Mouse (Mus musculus): ENCODE results near the gene Dnajc15. TPM values are rescaled to one million over a fixed set of nuclear protein-coding genes. Genes with fewer than 3 reads are reported as not detected.

The Dnajc15 gene
- total RNA-seq, 2 experiments from 2014 or later = 98.7 to 108 TPM

DNA sequence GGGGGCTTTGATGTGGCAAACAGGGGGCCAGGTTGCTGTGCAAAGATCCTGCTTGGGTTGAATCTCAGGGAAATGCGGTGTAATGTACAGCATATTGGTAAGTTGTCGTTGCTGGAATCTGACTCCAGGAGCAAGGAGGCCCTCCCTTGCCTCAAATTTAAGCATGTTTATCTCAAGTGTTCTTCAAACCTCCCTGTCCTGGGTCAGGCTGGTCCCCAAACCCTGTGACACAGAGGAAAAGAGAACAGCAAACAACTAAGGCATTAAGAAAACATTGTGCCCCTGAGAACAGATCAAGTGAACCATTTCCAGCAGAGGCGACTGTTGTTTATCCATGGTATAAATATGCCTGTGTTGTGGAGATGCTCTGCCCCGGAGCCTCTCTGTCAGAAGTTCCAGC, 67.1 kb downstream of the Dnajc15 start:
- intact Hi-C loops (cut with DNase I; ENCODE audit: low total_unique reads) = no loop called here
- DNase-seq = no peak

DNA sequence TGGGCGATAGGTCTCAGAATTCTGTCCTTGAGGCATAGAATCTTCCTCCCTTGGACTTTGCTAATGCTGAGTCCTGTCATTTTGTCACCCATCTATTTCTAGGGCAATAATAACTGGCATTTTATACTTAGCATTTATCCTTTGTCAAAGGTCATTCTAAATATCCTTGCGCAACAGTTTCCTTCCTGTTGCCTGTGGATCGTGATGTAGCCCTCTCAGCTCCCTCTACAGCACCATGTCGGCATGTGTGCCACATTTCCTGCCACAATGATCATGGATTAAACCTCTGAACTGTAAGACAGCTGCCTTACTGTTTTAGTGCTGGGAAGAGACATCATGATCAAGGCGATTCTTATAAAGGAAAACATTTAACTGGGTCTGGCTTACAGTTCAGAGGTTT, 68.6 kb downstream of the Dnajc15 start:
- no peak for DNase-seq
- intact Hi-C loops (cut with DNase I; ENCODE audit: low total_unique reads) = no loop called here

DNA sequence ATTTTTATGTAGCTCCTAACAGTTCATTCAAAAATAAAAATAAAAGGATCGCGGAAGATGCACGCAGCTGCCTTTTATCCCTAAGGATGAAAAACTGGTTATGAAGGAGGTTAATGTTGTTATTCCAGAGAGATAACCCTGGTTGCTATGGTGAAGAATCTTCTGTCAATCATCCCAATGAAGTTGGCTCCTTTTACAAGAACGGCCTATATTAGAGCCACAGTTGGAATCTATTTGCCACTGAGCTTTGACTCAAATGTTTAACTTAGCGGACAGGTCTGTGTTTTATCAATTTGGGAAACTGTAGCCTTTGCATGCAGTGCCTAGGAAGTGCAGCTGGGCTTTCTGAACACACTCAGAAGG, 72.7 kb downstream of the Dnajc15 start:
- intact Hi-C loops (cut with DNase I; ENCODE audit: low total_unique reads) = no loop called here
- DNase-seq = no peak

DNA sequence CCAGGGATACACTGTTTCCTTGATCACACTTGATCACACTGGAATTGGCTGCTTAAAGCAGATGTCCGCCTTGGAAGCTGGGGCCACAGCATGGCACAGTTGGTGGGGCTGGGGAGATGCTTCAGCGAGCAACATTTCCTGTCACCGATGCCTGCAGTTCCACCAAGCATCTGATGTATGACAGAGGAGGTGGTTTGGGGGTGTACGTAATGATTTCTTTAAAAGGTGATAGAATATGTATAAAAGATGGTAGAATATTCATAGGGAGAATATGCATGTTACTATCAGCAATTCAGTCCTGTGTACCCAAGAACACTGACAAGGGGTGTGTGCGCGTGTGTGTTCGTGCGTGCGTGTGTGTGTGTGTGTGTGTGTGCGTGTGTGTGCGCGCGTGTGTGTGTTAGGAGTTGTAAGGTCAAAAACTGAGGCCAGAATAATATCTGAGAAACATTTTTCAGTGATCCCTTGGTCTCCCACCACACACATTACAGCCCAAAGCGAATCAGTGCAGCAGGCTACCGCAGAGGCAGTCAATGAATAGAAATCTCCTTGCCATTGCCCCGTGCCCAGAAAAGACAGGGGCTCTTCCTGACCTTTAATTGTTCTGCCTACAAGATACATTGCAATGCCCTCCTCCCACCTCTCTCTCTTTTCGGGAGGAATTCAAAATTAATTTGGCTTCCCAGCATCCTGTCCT, 73.2 kb downstream of the Dnajc15 start:
- DNase-seq = no peak
- intact Hi-C loops (cut with DNase I; ENCODE audit: low total_unique reads) = no loop called here

DNA sequence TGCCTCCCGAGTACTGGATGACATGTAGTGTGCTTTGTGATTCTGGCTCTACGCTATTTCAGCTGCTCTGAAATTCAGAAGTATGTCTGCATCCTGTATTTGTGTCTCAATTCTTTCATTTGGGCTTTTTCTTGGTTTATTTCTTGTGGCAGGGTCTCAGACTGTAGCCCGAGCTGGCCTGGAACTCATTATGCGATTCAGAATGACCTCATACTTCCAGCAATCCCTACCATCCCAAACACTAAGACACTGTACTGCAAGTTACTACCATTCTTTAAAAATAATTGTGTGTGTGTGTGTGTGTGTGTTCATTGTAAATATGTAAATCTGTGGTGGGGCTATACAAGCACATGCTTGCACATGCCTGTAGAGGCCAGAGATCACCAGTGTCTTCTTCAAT, 78.4 kb downstream of the Dnajc15 start:
- DNase-seq = no peak
- intact Hi-C loops (cut with DNase I; ENCODE audit: low total_unique reads) = no loop called here

DNA sequence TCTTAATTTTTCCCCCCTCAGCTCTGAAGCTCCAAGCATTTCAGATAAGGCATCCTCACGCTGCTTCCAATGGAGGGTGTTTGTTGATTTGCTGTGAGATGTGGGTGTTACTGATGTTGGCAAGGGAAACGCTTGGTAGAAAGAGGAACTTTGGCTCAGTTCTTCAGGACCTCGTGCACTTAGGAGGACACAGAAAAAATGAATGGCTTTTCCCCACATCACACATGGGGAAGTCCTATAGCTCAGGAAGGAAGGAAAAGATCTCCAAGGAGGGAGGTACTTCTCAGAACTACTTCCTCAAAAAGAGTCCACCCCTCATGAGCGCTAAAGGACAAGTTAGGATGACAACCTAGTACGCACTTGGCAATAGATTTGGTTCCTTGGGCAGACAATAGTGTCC, 79.7 kb downstream of the Dnajc15 start:
- no peak for DNase-seq
- intact Hi-C loops (cut with DNase I; ENCODE audit: low total_unique reads) = no loop called here

DNA sequence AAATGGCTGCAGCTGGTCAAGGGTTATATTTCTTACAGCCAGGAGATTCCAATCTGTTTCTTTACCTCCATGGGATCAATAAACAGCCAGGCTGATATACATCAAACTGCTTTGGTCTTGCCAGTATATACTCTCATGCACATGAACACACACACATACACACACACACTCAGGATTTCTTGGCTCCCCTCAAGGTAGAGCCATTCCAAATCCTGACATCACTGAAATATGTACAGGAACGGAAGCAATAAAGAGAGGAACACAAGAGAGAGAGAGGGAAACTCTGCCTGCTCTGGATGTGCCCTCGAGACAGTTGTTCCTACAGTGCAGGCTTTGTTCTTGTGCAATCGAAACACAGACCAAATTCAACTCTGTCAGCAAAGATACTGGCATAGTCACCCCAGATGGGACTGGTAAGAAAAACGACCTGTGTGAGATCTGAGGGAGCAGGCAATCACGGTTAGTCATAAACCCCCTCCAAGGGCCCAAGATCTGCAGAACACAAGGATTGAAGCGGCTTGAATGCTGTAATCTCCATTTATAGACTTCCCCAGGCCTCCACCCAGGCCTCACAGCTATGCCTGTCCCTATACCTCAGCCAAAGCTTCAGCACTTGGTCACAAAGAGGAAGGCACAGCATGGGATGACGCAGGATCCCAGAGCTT, 80.5 kb downstream of the Dnajc15 start:
- intact Hi-C loops (cut with DNase I; ENCODE audit: low total_unique reads) = no loop called here
- no peak for DNase-seq

DNA sequence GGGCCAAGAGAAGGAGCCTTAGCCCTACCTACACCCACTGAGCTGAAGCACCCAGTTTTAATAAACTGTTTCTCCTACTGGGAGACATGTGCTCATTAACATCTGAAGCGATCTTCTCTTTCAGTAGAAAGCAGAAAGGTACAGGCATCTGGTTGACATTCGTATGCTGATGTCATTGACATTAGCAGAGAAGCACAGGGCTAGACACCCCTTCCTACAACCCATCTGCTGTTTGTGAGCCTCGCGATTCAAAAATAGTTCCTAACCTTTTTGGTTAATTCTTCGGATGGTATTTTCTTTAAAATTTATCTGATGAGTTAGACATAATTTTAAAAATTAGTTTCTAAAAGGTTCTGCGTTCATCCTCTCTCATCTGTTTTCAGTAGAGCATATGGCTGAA, 81.9 kb downstream of the Dnajc15 start:
- intact Hi-C loops (cut with DNase I; ENCODE audit: low total_unique reads) = no loop called here
- no peak for DNase-seq

DNA sequence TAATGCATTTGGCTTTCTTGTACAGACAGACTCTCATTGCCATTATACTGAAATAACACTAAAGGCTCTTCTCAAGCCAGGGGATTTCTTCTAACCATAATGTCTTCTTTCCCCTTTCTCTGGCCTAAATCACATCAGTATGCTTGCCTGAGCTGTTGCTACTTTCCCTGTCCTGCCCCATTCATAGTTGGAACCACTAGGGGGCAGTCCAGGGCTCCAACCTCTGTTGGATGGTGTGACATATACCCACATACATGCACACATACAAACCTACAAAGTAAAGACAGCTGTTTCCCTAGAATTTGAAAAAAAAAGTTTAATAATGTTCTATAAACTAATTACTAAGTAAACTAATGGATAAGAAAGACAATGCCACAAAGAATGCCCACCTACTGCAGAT, 91.7 kb downstream of the Dnajc15 start:
- no peak for DNase-seq
- intact Hi-C loops (cut with DNase I; ENCODE audit: low total_unique reads) = no loop called here

DNA sequence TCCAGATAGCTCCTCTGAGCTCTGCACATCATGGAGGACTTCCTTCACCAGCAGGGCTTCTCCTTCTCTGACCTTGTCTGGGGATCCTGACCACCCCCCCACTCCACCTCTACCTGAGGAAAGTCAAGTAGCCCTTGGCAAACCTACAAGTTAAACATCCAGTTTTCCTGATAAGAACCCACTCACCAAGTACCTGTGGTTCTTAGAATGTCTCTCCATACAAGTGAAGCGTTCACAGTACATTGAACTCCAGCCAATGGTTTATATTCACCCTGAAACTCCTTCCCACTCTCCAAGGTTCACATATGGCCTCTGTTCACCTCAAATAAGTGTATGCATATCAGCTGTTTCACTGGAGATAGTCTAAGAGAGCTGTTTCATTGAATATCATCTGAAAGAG, 97.6 kb downstream of the Dnajc15 start:
- no peak for DNase-seq
- intact Hi-C loops (cut with DNase I; ENCODE audit: low total_unique reads) = no loop called here

DNA sequence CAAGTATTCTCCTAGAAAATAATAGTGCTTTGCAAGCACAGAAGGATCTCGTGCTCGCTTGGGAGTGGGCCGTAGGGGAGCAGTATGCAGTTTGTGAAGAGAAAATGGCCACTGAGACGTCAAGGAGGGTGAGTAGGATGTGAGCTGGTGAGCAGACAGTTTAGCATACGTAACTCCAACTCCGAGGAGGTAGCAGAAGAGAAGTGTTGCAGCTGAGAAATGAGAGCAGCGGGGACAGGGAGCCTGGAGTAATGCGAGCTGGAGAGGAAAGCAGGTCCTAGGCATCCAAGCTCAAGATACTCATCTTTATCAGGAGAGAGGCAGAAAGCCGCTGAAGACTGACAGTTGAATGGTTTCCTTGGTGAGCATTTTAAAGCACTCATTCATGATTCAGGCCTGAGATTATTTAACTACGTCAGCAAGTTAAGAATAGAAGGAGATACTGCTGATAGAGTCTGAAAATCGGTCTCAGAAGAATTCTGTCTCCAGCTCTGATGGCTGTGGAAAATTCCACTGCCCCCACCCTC, 98.9 kb downstream of the Dnajc15 start:
- intact Hi-C loops (cut with DNase I; ENCODE audit: low total_unique reads) = no loop called here
- DNase-seq = no peak

DNA sequence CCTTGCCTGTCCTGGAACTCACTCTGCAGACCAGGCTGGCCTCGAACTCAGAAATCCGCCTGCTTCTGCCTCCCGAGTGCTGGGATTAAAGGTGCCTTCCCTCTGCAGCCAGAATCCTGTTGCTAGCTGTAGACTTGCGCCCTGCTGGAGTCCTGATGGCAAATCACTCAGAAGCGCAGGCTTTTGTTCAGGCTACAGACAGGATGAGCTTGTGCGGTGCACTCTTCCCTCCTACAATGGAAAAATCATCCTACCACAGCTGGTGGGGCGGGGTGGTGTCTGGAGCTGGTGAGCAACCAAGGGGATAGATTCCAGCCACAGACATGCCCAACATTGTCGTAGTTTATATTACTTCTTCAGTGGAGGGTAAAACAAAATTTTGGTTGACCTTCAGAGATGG, 101.6 kb downstream of the Dnajc15 start:
- intact Hi-C loops (cut with DNase I; ENCODE audit: low total_unique reads) = no loop called here
- no peak for DNase-seq

DNA sequence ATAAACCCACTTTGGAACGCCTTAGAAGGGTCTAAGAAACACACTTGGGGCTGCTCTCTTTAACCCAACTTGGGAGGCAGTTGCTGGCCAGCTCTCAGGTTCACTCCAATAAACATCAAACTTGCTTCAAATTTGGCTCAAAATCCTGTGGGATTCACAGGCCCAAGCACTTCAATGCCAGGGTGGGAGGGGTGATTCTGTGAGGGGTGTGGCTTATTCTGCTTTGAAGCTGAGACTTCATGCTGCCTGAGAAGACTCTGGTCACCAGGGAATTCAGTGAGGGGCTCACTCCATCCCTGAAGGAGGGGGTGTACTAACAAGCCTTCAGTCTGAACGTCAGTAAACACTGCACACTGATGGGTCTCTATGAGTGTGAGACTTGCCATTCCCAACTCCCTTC, 103.3 kb downstream of the Dnajc15 start:
- no peak for DNase-seq
- intact Hi-C loops (cut with DNase I; ENCODE audit: low total_unique reads) = no loop called here

Other genes starting within 250 kb of the Dnajc15 start
- gene Epsti1, start 29.1 kb upstream of the Dnajc15 start, total RNA-seq (2021) = under 1 TPM; 0.20 to 0.21 TPM
- not detected for gene Fam216b, start 213.9 kb upstream of the Dnajc15 start, total RNA-seq (2021)